Mouse (Mus musculus) limb, embryonic 10.5 days (tissue): Measurements from ENCODE around the gene Kdelc1. TPM values are rescaled to one million over a fixed set of nuclear protein-coding genes. Genes with fewer than 3 reads are reported as not detected.

Experiments
- polyA plus RNA-seq: library from polyadenylated mRNA; unstranded; fragments of >200 nt; fragmentation: Nextera tagmentation; extraction: Ambion mirVana; gene quantifications from 2 replicates; pipeline ENCODE4 v1.2.1, GENCODE M21; 2016

Kdelc1 gene
- polyA plus RNA-seq, 1 experiment from 2014 or later = 77.8 TPM

Other genes with a start within 250 kb of the Kdelc1 start
- 70.7 and 77.7 TPM in 2 replicates for gene Tpp2, start 185.2 kb downstream of the Kdelc1 start, polyA plus RNA-seq
- gene Mettl21c, start 98.8 kb downstream of the Kdelc1 start, polyA plus RNA-seq = 0.31 and 0.58 TPM in 2 replicates
- 0.03 and 0.11 TPM in 2 replicates for gene Gm8251, start 56.9 kb downstream of the Kdelc1 start, polyA plus RNA-seq
- 92.5 and 111 TPM in 2 replicates for gene Tex30, start 16.4 kb downstream of the Kdelc1 start, polyA plus RNA-seq
- gene Bivm, start 149 bp upstream of the Kdelc1 start, polyA plus RNA-seq = 26.5 and 28.3 TPM in 2 replicates
- gene Ercc5, start 28.9 kb upstream of the Kdelc1 start, polyA plus RNA-seq = 19.3 and 21.7 TPM in 2 replicates
- gene Mettl21e, start 100.2 kb upstream of the Kdelc1 start, polyA plus RNA-seq = not detected in 2 replicates